Mouse (Mus musculus) stomach, embryonic 15.5 days (tissue): ENCODE results near the gene Ctdnep1. TPM values are rescaled to one million over a fixed set of nuclear protein-coding genes. Genes with fewer than 3 reads are reported as not detected.
A peak's percentile ranks its signal among the peaks of the same experiment; 100 is the strongest.

ENCODE experiments used
- ATAC-seq: fragments of 200-750 bp; cut with Nextera tagmentation; 2 replicates; pipeline ENCODE4 v1.8.0; 2017; ENCODE audit warnings: low read depth, moderate number of reproducible peaks, moderate TSS enrichment; ENCODE audit not compliant: insufficient read depth, low FRiP score
- H3K27ac ChIP-seq: fragments of 300-500 bp; sonication (generic); 2 replicates; pipeline ENCODE4 v1.5.1; 2015; ENCODE audit warnings: mild to moderate bottlenecking, inconsistent platforms
- H3K27me3 ChIP-seq: fragments of 300-500 bp; sonication (generic); replicated peaks from 2 replicates; pipeline ENCODE4 v1.6.1; 2015; ENCODE audit warnings: inconsistent platforms
- H3K36me3 ChIP-seq: fragments of 300-500 bp; sonication (generic); 2 replicates; pipeline ENCODE4 v1.6.1; 2015; ENCODE audit warnings: inconsistent platforms
- H3K4me1 ChIP-seq: fragments of 300-500 bp; sonication (generic); 2 replicates; pipeline ENCODE4 v1.6.1; 2015; ENCODE audit warnings: inconsistent platforms
- H3K4me2 ChIP-seq: fragments of 300-500 bp; sonication (generic); 2 replicates; pipeline ENCODE4 v1.6.1; 2015; ENCODE audit warnings: mild to moderate bottlenecking, inconsistent platforms
- H3K4me3 ChIP-seq: fragments of 300-500 bp; sonication (generic); replicated peaks from 2 replicates; pipeline ENCODE4 v1.5.1; 2015; ENCODE audit warnings: inconsistent platforms
- H3K9ac ChIP-seq: fragments of 300-500 bp; sonication (generic); 2 replicates; pipeline ENCODE4 v1.6.1; 2015; ENCODE audit warnings: inconsistent platforms
- H3K9me3 ChIP-seq: fragments of 300-500 bp; sonication (generic); 2 replicates; pipeline ENCODE4 v1.6.1; 2016; ENCODE audit warnings: inconsistent platforms
- WGBS: fragments of 180-500 bp; shearing (Covaris S2); methylation state at CpG from one replicate; pipeline ENCODE4 v1.1.7; 2015; 5-methylcytosine and 5-hydroxymethylcytosine counted together
- polyA plus RNA-seq: library from polyadenylated mRNA; unstranded; fragments of >200 nt; fragmentation: Nextera tagmentation; extraction: Ambion mirVana; gene quantifications from 2 replicates; pipeline ENCODE4 v1.2.1, GENCODE M21; 2015

The Ctdnep1 gene
- polyA plus RNA-seq = 23.0 and 23.2 TPM in 2 replicates

DNA sequence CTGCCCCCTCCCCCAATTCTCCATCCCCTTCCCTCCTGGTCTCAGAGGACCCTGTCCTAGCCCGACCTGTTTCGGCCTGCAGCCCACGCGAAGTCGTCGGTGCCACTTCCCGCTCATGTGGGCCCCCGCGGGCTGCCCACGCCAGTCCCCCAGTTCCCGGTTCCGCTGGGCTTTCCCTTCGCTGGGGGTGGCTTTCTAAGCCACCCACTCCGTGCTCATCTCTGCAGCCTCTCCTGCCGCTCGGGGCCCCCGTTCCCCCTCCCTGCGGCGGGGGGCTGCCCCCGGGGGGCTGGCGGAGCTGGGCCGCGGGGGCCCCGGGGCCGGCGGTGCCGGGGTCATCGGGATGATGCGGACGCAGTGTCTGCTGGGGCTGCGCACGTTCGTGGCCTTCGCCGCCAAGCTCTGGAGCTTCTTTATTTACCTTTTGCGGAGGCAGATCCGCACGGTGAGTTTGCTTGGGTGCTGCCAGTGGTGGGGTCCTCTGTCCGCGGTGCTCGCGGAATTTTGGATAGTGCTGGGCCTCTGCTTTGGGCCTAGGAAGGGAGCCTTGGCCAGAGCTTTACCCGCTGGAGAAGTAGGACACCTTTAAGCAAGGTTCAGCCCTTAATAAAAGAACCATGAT is at the start of gene Ctdnep1:
Gene Ctdnep1, plus strand, starts transcription at position 16 of the 622 bp plus-strand sequence.
- Histone ChIP-seq H3K4me1 (peaks cover 15% of the 10 kb centered on the region), H3K36me3 (peaks cover 21% of the 10 kb centered on the region), H3K4me3 (peak within 1 kb of the TSS; percentile 98), H3K27ac (peak within 1 kb of the TSS; percentile 100), H3K9me3 (no peaks in the 10 kb centered on the region), H3K9ac (peak within 1 kb of the TSS; percentile 99), H3K4me2 (peak within 1 kb of the TSS; percentile 79), H3K27me3 (no peaks in the 10 kb centered on the region)
- ATAC-seq = no peak
- WGBS = under 1% methylated on average over 36 of the region's 43 CpGs

- ATAC-seq = no peak
- WGBS = 66% methylated on average over 8 of the region's 8 CpGs
- Histone ChIP-seq H3K9ac (no peak overlapping the region), H3K4me3 (no peak overlapping the region), H3K4me1 (peaks cover 27% of the 10 kb centered on the region), H3K27me3 (0 out of 2 replicates have a peak, but pooled peaks cover 3% of the 10 kb centered on the region), H3K4me2 (no peak overlapping the region), H3K36me3 (no peaks in the 10 kb centered on the region), H3K9me3 (no peaks in the 10 kb centered on the region), H3K27ac (no peak overlapping the region)
These were observed 49.2 kb upstream of the Ctdnep1 start for GRCm38 (mm10) chr11:69931769-69932168.

DNA sequence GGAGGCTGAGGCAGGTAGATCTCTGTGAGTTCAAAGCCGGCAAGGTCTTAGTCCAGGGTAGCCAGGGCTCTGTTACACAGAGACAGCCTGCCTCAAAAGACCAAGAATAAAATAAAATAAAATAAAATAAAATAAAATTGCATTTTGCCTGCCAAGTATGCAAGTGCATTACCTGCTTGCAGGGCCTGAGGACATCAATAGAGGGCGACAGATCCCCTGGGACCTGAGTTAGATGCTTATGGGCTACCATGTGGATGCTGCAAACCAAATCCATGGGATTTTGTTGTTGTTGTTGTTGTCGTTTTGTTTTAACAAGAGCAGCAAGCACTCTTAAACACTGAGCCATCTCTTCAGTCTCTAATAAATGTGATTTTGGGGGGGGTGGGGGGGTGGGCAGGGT is 48.7 kb upstream of the Ctdnep1 start:
- Histone ChIP-seq H3K4me3 (no peak overlapping the region), H3K36me3 (no peaks in the 10 kb centered on the region), H3K27me3 (0 out of 2 replicates have a peak, but pooled peaks cover 3% of the 10 kb centered on the region), H3K9me3 (no peaks in the 10 kb centered on the region), H3K4me1 (peaks cover 32% of the 10 kb centered on the region), H3K4me2 (no peak overlapping the region), H3K27ac (no peak overlapping the region), H3K9ac (no peak overlapping the region)
- WGBS = 30% methylated on average over 3 of the region's 3 CpGs
- no peak for ATAC-seq

GRCm38 (mm10) chr11:69933066-69933465 is 47.9 kb upstream of the Ctdnep1 start:
- Histone ChIP-seq H3K27me3 (0 out of 2 replicates have a peak, but pooled peaks cover 3% of the 10 kb centered on the region), H3K4me3 (no peak overlapping the region), H3K27ac (no peak overlapping the region), H3K36me3 (no peaks in the 10 kb centered on the region), H3K9me3 (no peaks in the 10 kb centered on the region), H3K9ac (no peak overlapping the region), H3K4me2 (no peak overlapping the region), H3K4me1 (peaks cover 39% of the 10 kb centered on the region)
- 59% methylated on average over 4 of the region's 4 CpGs for WGBS
- ATAC-seq = no peak

DNA sequence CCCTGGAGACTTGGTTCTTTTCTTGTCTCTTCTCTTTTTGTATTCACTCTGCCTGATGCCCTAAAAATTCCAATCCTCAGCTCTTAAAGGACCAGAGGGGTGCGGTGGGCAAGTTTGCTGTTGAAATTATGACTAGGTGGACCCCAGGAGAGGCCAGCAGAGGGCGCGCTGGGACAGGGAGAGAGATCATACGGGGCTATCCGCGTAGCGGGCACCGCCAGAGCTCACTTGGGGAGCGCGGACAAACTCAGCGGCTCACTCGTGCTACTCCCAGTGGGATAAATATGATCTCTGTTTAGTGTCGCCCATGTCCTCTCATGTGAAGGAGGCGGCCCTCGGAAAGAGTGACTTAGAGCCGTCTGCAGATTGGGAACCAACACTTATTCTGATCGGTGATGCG is 46.8 kb upstream of the Ctdnep1 start:
- Histone ChIP-seq H3K9me3 (no peaks in the 10 kb centered on the region), H3K27ac (no peak overlapping the region), H3K4me3 (0 out of 2 replicates have a peak overlapping the region, but pooled peaks have one; percentile 22), H3K27me3 (peaks cover 9% of the 10 kb centered on the region; the same call in 1 of the 2 replicates), H3K9ac (no peak overlapping the region), H3K4me1 (peaks cover 39% of the 10 kb centered on the region), H3K4me2 (peak overlapping the region; percentile 98), H3K36me3 (no peaks in the 10 kb centered on the region)
- under 1% methylated on average over 18 of the region's 18 CpGs for WGBS
- ATAC-seq = peak; percentile 58; the same call in 1 of the 2 replicates

GRCm38 (mm10) chr11:69934681-69935080 is 46.3 kb upstream of the Ctdnep1 start:
- Histone ChIP-seq H3K9me3 (no peaks in the 10 kb centered on the region), H3K27me3 (peaks cover 9% of the 10 kb centered on the region; the same call in 1 of the 2 replicates), H3K36me3 (no peaks in the 10 kb centered on the region), H3K27ac (no peak overlapping the region; the same call in 1 of the 2 replicates), H3K4me2 (peak overlapping the region; percentile 98), H3K9ac (no peak overlapping the region), H3K4me1 (peaks cover 39% of the 10 kb centered on the region), H3K4me3 (0 out of 2 replicates have a peak overlapping the region, but pooled peaks have one; percentile 22)
- no peak for ATAC-seq
- 11% methylated on average over 6 of the region's 6 CpGs for WGBS

DNA sequence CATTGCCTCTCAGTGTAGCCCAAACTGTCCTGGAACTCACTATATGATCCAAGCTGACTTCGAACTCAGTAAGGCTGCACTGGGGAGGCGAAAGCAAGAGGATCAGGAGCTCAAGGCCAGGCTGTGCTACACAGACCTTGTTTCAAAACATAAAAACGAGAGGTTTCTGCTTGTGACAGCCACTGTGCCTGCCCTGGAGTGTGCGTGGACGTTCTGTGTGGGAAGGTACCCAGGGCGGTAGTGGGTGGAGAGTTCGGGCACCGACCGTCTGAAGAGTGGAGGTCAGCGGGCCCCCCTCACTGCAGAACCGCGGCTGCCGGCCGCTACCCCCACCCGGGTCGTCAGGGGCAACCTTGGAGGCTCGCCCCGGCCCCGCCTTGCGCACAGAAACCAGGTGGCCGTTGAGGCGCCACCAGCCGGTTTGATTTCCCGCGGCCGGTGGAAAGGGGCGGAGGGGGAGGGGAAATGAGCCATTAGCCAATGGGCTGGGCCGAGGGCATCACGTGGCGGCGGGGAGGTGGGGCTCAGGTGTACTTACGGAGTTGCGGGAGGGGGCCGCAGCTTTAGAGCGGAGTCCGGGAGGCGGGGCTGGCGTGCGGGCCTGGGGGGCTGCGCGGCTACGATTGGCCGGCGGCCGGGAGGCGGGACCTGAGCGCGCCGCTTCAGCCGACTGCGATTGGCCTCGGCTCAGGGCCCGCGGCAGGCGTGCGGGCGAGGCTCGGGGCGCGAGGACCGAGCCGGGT is 45.6 kb upstream of the Ctdnep1 start, which contains the start of gene Ybx2:
Gene Ybx2, plus strand, starts transcription at position 660 of the 743 bp plus-strand sequence.
- peaks cover 39% of the 10 kb centered on the region for H3K4me1 ChIP-seq
- H3K36me3 ChIP-seq = no peaks in the 10 kb centered on the region
- WGBS = 2% methylated on average over 44 of the region's 62 CpGs
- peak within 1 kb of the TSS; percentile 27; the same call in 1 of the 2 replicates for H3K9ac ChIP-seq
- peak within 1 kb of the TSS; percentile 49 for H3K4me3 ChIP-seq
- peaks cover 9% of the 10 kb centered on the region; the same call in 1 of the 2 replicates for H3K27me3 ChIP-seq
- H3K9me3 ChIP-seq = no peaks in the 10 kb centered on the region
- H3K4me2 ChIP-seq = peak within 1 kb of the TSS; percentile 98
- no peak within 1 kb of the TSS; the same call in 1 of the 2 replicates for H3K27ac ChIP-seq
- peak; percentile 84 for ATAC-seq

DNA sequence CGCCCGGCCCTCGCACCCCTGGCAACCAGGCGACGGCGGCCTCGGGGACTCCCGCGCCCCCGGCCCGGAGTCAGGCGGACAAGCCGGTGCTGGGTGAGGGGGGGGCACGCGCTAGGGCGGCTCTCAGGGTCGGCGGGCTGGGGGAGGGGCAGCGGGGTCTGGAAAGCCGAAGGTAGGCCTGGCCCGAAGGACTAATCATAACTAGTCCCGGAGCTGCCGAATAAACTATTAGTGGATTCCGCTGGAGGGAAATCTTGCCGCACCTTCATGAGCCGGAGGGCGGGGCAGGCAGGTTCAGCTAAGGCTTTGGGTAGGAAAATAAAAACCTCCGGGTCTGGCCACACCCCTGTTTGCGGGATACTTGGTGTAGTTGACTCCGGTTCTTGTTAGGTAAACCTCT is 44.8 kb upstream of the Ctdnep1 start:
- WGBS = 3% methylated on average over 28 of the region's 30 CpGs
- Histone ChIP-seq H3K36me3 (no peaks in the 10 kb centered on the region), H3K27me3 (peaks cover 9% of the 10 kb centered on the region; the same call in 1 of the 2 replicates), H3K9me3 (no peaks in the 10 kb centered on the region), H3K9ac (peak overlapping the region; percentile 27; the same call in 1 of the 2 replicates), H3K4me3 (peak overlapping the region; percentile 49), H3K4me1 (peaks cover 39% of the 10 kb centered on the region), H3K27ac (no peak overlapping the region), H3K4me2 (peak overlapping the region; percentile 98)
- no peak for ATAC-seq

DNA sequence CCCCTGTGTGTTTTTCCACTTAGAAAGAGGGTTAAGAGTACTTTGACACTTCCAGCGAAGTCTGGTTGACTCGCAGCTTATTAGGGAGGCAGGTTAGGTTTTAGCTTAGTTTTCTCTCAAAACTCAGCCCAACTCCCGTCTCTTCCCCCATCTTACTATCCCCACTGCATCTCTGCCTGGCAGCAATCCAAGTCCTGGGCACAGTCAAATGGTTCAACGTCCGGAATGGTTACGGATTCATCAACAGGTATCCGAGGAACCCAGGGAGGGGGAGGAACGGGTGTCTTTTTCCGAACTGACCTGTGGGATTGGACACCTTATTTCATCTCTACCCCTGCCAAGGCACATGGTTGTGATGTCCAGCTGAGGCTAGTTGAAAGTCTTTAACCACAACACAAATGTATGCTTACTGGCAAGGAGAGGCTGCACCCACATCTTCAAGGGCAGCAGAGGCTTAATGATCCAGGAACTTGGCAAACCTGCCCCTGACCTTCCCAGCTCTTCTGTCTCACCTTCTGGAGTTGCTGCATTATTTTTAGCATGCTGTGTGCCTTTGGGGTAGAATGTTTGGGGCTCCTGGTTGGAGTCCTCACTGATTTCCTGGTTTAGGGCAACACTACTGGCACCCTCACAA is 44.1 kb upstream of the Ctdnep1 start:
- H3K36me3 ChIP-seq = no peaks in the 10 kb centered on the region
- peak overlapping the region; percentile 98 for H3K4me2 ChIP-seq
- WGBS = 23% methylated on average over 9 of the region's 9 CpGs
- peaks cover 39% of the 10 kb centered on the region for H3K4me1 ChIP-seq
- no peaks in the 10 kb centered on the region for H3K9me3 ChIP-seq
- no peak for ATAC-seq
- peaks cover 9% of the 10 kb centered on the region; the same call in 1 of the 2 replicates for H3K27me3 ChIP-seq
- no peak overlapping the region; the same call in 1 of the 2 replicates for H3K27ac ChIP-seq
- peak overlapping the region; percentile 49 for H3K4me3 ChIP-seq
- no peak overlapping the region for H3K9ac ChIP-seq

- peaks cover 39% of the 10 kb centered on the region for H3K4me1 ChIP-seq
- no peaks in the 10 kb centered on the region for H3K36me3 ChIP-seq
- peak overlapping the region; percentile 98; the same call in 1 of the 2 replicates for H3K4me2 ChIP-seq
- no peaks in the 10 kb centered on the region for H3K9me3 ChIP-seq
- H3K4me3 ChIP-seq = no peak overlapping the region
- 34% methylated on average over 4 of the region's 4 CpGs for WGBS
- ATAC-seq = no peak
- H3K9ac ChIP-seq = no peak overlapping the region
- H3K27ac ChIP-seq = no peak overlapping the region; the same call in 1 of the 2 replicates
- peaks cover 9% of the 10 kb centered on the region; the same call in 1 of the 2 replicates for H3K27me3 ChIP-seq
These were observed 43.6 kb upstream of the Ctdnep1 start for GRCm38 (mm10) chr11:69937385-69937784.

- H3K4me3 ChIP-seq = no peak overlapping the region
- WGBS = 73% methylated on average over 5 of the region's 5 CpGs
- H3K27ac ChIP-seq = no peak overlapping the region; the same call in 1 of the 2 replicates
- H3K36me3 ChIP-seq = no peaks in the 10 kb centered on the region
- H3K27me3 ChIP-seq = peaks cover 9% of the 10 kb centered on the region; the same call in 1 of the 2 replicates
- ATAC-seq = no peak
- H3K4me2 ChIP-seq = no peak overlapping the region
- H3K9ac ChIP-seq = no peak overlapping the region
- no peaks in the 10 kb centered on the region for H3K9me3 ChIP-seq
- peaks cover 39% of the 10 kb centered on the region for H3K4me1 ChIP-seq
These were observed 43.1 kb upstream of the Ctdnep1 start for GRCm38 (mm10) chr11:69937834-69938233.
